Mouse (Mus musculus): ENCODE results near the gene Abhd5.

DNA sequence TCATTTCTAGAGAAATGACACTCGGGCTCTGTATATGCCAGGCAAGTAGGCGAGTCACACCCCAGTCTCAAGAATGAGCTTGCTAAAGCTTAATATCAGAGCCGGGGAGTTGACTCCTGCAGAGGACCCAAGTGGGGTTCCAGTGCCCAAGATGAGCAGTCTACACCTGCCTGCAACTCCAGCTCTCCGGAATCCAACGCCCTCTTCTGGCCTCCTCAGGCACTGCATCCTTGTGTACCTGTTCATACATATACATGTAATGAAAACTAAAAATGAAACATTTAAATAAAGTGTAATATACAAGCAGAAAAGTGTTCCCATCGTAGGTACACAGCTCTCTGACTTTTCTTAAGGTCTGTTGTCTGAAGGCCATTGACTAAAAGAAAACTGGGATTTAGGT lies 71.7 kb downstream of the Abhd5 start:
- TF ChIP-seq CTCF (IDR thresholded peaks at IDR 0.05; ENCODE audit: borderline replicate concordance, insufficient read depth, low read length) = no peak
- TF ChIP-seq POLR2A (IDR thresholded peaks at IDR 0.05; ENCODE audit: low read depth, low read length) = no peak
